Mouse (Mus musculus) central nervous system, embryonic 14 days (tissue): Measurements from ENCODE around the gene Was. TPM values are rescaled to one million over a fixed set of nuclear protein-coding genes. Genes with fewer than 3 reads are reported as not detected.

ENCODE experiments used
- polyA plus RNA-seq: library from polyadenylated mRNA; depleted of rRNA; stranded (reverse); fragments of >200 nt; gene quantifications from 2 replicates; pipeline ENCODE4 v1.2.3, GENCODE M21; 2012; rRNA removed

Was gene
- 1.0 and 1.1 TPM in 2 replicates for polyA plus RNA-seq

DNA sequence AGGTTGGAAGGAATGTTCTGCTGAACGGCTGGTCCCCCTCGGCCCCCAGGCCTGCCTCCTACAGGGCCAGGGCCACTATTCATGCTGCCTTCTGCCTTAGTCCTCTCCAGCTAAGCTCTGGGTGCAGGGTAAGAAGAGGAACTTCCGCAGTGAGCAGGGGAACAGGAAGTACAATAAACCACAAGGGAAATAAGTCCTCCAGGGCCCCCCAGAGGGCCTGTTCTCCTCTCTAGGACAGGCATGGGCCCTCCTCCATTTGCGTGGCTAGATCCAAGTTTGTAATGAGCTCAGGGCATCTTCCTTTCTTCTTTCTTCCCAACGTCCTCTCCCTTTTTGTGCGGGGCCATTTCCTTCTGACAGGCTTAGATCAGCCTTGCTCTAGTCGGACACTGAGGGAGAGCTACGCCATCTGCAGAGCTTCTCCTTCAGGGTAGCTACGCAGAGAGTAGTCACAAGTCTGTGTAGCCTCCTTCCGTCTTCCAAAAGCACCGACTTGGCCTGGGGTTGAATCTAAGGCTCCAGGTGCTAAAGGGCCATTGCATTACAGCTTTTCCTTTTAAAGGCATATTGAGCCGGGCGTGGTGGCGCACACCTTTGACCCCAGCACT is at the start of gene Was:
TSS of gene Was (minus strand) at position 153 of the 608 bp plus-strand sequence.

DNA sequence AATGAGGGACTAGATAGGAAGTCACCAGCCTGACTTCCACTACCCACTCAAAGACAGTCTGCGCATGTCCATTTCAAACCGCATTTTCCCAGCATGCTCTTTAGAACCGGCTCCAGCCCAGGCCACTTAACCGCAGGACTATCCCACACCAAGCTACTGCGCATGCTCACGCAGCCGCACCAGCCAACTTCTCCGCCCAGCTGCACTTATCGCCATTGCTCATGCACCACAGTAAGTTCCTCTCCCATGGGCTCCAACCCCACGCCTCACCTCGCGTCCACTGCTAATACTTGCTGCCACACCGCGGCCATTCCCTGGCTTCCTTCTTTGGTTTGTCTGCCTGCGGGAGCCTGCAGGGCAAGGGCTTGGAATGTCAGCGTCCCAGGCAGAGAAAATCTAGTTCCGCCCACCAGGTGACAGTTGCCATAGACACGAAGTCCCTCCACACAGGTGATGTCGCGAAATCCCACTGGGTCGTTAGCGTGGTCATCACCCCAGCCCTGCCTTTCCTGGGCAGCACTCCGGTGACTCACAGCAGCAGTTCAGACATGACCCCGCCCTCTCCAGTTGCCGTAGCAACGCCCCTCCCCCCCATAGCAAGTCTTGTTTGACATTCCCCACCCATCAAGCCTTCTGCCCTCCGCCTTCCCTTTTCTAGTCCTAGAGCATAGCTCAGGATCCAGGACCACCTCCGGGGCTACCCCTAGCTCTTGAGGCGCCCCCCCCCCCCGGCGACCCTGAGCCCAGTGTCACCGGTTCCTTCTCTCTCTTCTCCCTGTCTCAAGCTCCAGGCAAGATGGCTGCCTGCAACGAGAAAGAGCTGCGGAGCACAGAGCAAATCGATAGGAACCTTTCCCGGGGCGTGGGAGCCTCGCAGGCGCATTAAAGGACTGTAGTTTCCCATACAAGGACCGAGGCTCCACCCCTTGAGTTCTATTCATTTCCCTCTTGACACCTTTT is 42.0 kb upstream of the Was start, which contains the start of gene Wdr13:
TSS of gene Wdr13 (minus strand) at position 876 of the 960 bp plus-strand sequence.

DNA sequence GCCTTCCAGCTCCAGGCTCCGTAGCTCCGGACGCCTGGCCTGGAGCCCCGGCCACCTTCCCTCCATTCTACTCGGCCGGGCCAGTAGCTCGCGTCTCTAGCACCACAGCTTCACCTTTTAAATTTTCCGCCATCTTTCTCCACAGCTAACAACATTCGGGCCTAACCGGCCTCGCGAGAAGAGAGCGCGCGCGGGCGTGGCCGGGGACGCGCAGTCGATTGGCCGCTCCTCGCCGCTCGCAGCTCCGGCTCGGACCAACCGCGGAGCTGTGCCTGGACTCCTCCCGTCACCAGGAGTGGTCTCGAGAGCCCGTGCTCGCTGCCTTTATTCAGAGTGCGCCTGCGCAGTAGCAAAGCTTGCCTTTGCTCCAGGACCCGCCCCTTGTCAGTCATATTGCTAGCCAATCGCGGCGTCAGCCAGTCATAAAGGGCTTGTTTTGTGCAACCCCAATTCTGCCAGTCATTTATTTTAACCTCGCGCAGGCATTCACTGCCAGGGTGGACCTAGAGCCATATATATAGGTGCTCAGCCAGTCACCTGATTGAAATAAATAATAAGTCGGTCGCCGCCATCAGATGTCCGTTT is 15.8 kb downstream of the Was start, which contains the start of gene Suv39h1:
TSS of gene Suv39h1 (minus strand) at position 331 of the 585 bp plus-strand sequence.

Other genes starting within 250 kb of the Was start
- 59.6 and 60.4 TPM in 2 replicates for gene Otud5, start 249.1 kb downstream of the Was start, polyA plus RNA-seq
- 19.7 and 20.8 TPM in 2 replicates for gene Pim2, start 212.2 kb downstream of the Was start, polyA plus RNA-seq
- gene Slc35a2, start 206.5 kb downstream of the Was start, polyA plus RNA-seq = 41.6 and 47.2 TPM in 2 replicates
- 217 and 234 TPM in 2 replicates for gene Pqbp1, start 191.2 kb downstream of the Was start, polyA plus RNA-seq
- 55.3 and 58.3 TPM in 2 replicates for gene Timm17b, start 191.1 kb downstream of the Was start, polyA plus RNA-seq
- not detected in 2 replicates for gene Gm10491, start 182.7 kb downstream of the Was start, polyA plus RNA-seq
- gene Gm10490, start 181.0 kb downstream of the Was start, polyA plus RNA-seq = not detected in 2 replicates
- 65.2 and 75.6 TPM in 2 replicates for gene Pcsk1n, start 170.7 kb downstream of the Was start, polyA plus RNA-seq
- gene Eras, start 161.9 kb downstream of the Was start, polyA plus RNA-seq = 0.15 and 0.21 TPM in 2 replicates
- gene Hdac6, start 142.6 kb downstream of the Was start, polyA plus RNA-seq = 111 and 113 TPM in 2 replicates
- 0.33 and 0.34 TPM in 2 replicates for gene Gata1, start 112.4 kb downstream of the Was start, polyA plus RNA-seq
- 0.26 and 0.44 TPM in 2 replicates for gene Glod5, start 72.0 kb downstream of the Was start, polyA plus RNA-seq
- gene Suv39h1, start 15.7 kb downstream of the Was start, polyA plus RNA-seq = 52.8 and 56.5 TPM in 2 replicates
- 193 and 209 TPM in 2 replicates for gene Wdr13, start 42.4 kb upstream of the Was start, polyA plus RNA-seq
- gene Rbm3, start 55.4 kb upstream of the Was start, polyA plus RNA-seq = 462 and 530 TPM in 2 replicates
- gene Tbc1d25, start 85.7 kb upstream of the Was start, polyA plus RNA-seq = 24.0 and 24.2 TPM in 2 replicates
- gene Ebp, start 103.0 kb upstream of the Was start, polyA plus RNA-seq = 20.1 and 22.0 TPM in 2 replicates
- 91.0 and 101 TPM in 2 replicates for gene Porcn, start 116.0 kb upstream of the Was start, polyA plus RNA-seq
- 42.2 and 45.3 TPM in 2 replicates for gene Ftsj1, start 161.9 kb upstream of the Was start, polyA plus RNA-seq
- 25.6 and 27.5 TPM in 2 replicates for gene Slc38a5, start 180.6 kb upstream of the Was start, polyA plus RNA-seq
- not detected in 2 replicates for gene Ssxb10, start 236.9 kb upstream of the Was start, polyA plus RNA-seq